Mouse (Mus musculus) kidney, adult 11 months (tissue): ENCODE measurements around the gene Hsph1.

Experiments used
- DNase-seq: peaks from one replicate; pipeline ENCODE4 v3.0.0; 2022

Hsph1 gene

DNA sequence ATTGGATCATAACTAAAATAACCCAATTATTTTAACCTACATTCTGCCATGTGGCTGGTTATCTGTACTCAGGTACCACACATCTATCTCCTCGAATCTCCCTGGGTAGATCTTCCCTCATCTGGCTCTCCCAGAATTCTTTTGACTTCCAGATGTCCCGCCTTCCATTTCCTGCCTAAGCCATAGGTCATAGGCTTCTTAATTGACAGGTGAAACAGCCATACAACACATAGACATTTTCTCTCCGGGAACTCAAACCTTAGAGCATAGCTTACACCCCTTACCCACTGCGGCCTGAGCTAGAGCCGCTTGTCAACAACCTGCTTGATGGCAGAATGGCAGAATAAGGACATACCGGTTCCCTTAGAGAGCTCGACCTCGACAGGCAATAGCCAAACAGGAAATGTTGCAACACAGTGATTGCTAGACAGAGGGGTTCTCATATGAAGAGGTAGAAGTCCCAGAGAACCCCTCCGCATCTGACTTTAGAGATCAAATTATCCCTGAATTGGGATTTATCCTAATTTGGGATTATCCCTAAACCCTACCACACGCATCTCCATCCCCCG lies 48.8 kb downstream of the Hsph1 start:
- no peak for DNase-seq

DNA sequence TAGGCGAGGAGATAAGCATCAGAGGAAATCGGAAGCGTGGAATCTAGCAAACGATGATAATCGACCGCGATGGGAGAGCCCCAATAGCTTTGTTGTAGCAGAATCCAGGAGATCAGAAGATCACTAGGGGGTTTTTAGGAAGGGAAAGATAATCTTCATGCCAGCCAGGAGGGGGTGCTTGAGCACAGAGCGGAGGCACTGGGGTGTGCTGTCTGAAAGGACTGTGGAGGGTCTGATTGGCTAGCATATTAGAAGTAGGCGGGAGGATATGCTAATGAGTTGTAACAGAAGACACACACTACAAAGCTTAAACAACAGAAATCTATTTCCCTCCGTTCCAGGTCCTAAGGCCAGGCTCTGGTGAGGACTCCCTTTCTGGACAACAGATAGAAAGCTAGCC lies 50.3 kb downstream of the Hsph1 start:
- peak; percentile 18 for DNase-seq

- DNase-seq, result no peak
Observed at GRCm38 (mm10) chr5:149585231-149585630, 50.9 kb downstream of the Hsph1 start.

DNA sequence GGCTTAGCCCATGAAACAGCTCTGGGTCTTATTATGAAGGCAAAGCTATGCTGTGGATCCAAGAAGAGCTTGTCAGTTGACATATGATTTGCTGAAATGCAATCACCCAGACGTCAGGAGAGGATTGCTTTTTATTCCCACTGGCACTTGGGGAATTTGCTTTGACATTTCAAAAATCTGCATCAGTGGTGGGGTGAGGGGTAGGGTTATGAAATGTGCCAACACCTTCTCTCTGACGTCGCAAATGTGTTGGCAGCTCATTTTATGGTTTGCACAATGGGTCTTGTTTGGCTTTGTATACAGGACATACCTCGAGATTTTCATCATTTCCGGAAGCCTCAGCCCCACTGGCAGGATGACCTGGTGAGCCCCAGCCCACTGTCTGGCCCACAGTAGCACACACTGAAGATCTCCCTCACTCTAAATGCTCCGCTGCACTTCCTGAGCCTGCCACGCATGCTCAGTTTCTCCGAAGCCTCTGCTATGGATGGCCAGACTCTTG lies 52.0 kb downstream of the Hsph1 start:
- no peak for DNase-seq

GRCm38 (mm10) chr5:149583507-149583906 lies 52.7 kb downstream of the Hsph1 start:
- no peak for DNase-seq

DNA sequence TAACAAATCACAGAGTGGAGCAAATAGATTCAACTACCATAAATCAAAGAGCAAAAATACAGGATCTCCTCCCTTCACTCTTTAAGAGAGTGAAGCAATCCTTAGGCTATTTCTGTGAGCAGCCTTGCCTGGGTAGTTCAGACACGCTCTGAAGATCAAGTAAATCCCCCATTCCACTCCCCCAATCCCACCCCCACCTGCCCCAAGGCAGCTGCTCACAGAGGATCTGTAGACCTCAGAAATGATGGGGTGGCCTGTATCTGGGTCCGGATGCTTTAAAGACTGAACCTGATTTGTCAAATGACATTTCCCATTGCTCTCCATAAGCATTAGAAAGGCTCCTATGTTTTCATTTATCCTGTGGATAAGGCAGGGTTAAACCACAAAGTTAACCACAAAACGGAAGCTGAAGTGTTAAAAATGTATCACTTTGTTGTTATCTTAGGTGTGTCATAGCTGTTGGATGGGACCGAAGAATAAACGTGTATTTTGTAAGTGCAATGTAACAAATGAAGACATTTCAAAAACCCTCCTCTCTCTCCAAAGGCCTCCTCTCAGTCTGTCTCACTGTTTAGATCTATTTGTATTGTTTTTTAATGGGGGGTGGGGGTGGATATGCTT lies 53.4 kb downstream of the Hsph1 start:
- DNase-seq, result no peak

- DNase-seq, result no peak
Observed at GRCm38 (mm10) chr5:149577449-149577848, 58.7 kb downstream of the Hsph1 start.

DNA sequence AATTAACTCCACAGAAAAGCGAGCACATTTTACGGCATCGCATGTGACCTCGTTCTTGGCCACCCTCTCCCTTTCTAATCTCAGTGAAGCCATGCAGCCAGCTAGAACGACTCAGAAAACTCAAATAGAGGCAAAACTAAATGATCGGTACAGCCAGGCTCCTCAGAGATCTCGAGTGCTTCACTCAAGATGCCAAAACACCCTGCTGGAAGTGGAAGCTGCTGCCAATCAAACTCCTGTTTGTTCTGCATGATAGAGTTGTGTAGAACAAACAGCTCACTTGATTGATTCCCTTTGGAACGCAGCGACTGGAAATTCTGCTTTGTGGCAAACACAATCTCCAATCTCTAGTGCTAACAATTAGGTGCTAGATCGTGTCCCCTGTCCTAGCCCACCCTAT lies 59.2 kb downstream of the Hsph1 start:
- no peak for DNase-seq

- no peak for DNase-seq
Observed at GRCm38 (mm10) chr5:149568993-149569392, 67.2 kb downstream of the Hsph1 start.

DNA sequence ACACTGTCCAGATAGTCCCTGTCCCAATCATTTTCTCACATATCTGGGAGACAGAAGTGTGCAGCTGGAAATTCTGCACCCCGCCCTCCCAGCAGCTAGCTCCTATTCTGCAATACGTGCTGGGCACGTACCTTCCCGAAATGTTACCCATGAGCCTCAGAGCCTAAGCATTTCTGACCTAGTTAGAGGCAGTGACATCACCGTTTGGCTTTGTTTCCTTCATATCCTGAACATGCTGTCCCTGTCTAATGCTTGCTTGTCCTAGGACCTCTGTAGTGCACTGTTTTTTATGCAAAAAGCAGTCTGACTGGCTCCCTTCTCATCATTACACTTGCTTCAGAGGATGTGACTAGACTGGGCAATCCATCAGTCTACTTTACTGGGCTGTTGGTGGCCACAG lies 69.2 kb downstream of the Hsph1 start:
- no peak for DNase-seq

DNA sequence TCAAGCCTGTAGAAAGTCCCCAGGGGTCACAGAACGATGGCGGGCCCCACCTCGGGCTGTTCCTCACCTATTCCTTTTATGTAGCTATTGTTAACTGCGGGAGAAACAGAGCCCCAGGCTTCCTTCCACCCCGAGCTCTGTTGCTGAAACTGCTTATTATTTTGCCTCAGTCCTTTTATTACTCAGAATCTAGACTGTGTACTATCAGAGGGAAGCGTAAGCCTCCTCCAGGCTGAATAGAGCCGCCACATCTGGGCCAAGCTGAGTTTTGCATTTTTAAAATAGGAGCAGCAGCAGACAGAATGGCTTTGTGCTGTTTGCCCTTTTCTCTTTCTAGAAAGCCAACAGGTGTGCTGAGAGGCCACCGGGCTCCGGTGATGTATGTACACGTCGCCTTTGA lies 70.2 kb downstream of the Hsph1 start:
- no peak for DNase-seq
